8 mouse cellular contexts compared by ENCODE assay signal in genomic region chr16:31617823-31618371, GRCm38 (mm10). TPM values are rescaled to one million over a fixed set of nuclear protein-coding genes. Genes with fewer than 3 reads are reported as not detected.
DNase-seq lines count a peak whose midpoint lies in the region.

No protein-coding gene starts in this region.

- intact Hi-C loops in left cerebral cortex, postnatal 4 days (cut with DNase I) = no loop called here
- intact Hi-C loops in left cerebral cortex, postnatal 36 days (cut with DNase I) = no loop called here
- intact Hi-C loops in heart, postnatal 10 days (cut with DNase I) = no loop called here

- DNase-seq in left cerebral cortex, postnatal 4 days = peak; percentile 82
- no peak for DNase-seq in left cerebral cortex, postnatal 36 days (ENCODE audit: low spot score in 2 of 2)
- DNase-seq in fibroblast of lung, adult 2 months (ENCODE audit: low read depth) = peak; percentile 61
- DNase-seq in heart, postnatal 10 days = peak; percentile 78 to 83
- DNase-seq in kidney, postnatal 25 days = peak; percentile 67 to 76
- DNase-seq in lung, postnatal 14 days = peak; percentile 57
- DNase-seq in right cerebral cortex, postnatal 25 days = peak; percentile 38
- no peak for DNase-seq in c-Kit-positive CD71-positive TER-119-positive erythroid progenitor cells, embryonic 14.5 days (ENCODE audit: low spot score)

RNA-seq across cellular contexts. Expression of gene Dlg1, which starts 45.3 kb away (rescaled TPM):
- total RNA-seq in left cerebral cortex, postnatal 4 days (2021) = 10 to 100 TPM; 51.2 TPM
- total RNA-seq in left cerebral cortex, postnatal 36 days (2021) = 100 to 1,000 TPM; 178 to 190 TPM
- total RNA-seq in heart, postnatal 10 days (2021) = 10 to 100 TPM; 39.5 to 41.6 TPM

Comparison
In these comparisons a context has a peak if more than half of its experiments do, and no peak if none do; other contexts are left out.
1. DNase-seq: peak in left cerebral cortex, postnatal 4 days (single experiment), fibroblast of lung, adult 2 months (single experiment), heart, postnatal 10 days (2 of 2), kidney, postnatal 25 days (2 of 2), lung, postnatal 14 days (single experiment) and right cerebral cortex, postnatal 25 days (single experiment); none in left cerebral cortex, postnatal 36 days (0 of 2) and c-Kit-positive CD71-positive TER-119-positive erythroid progenitor cells, embryonic 14.5 days (single experiment).